Mouse (Mus musculus) heart, postnatal 4 days (tissue): Measurements from ENCODE around the gene Timp3. TPM values are rescaled to one million over a fixed set of nuclear protein-coding genes. Genes with fewer than 3 reads are reported as not detected.
"Not testable (repeated sequence)": the region's sequence is repeated elsewhere in the genome, so short reads cannot be mapped to it uniquely, and the experiment has no call there.

Experiments
- DNase-seq: peaks from one replicate; pipeline ENCODE4 v3.0.0; 2021
- total RNA-seq, 2 experiments: library from RNA; stranded (reverse); gene quantifications; 2 replicates each; pipeline ENCODE4 v1.2.3; 2021

The Timp3 gene
- total RNA-seq, 2 experiments from 2014 or later = 139 to 143 TPM

DNA sequence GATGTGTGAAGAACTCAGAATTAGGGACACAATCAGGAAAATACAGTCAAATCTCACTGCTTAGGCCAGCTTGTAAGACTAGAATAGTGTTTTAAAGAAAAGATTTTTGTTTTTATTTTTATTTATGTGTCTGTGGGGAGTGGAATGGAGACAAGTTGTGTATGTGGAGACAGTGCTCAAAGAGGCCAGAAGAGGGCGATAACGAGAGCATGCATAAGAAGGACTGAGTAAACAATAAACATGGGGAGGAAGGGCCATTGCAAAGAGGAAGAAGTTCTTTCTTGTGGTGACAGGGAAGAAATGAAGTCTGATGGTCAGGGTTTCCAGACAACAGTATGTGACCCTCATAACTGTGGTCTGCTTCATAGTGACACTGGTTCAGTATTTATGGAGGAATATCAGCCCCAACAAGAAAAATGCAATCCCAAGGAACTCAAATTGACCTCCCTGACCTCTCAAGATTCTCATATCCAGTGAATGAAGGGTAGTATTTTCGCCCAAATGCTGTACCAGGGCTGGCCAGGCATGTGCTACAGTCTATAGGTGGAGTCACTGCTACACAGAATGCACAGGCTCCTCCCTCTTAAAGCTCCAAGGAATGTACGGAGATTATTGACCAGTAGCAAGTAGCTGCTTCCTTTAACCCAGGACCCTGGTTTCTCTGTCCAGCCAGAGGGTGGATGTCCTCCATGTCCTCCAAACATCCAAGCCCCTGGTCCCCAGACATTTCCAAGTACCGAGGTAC, 56.8 kb downstream of the Timp3 start:
- peak; percentile 43 for DNase-seq

DNA sequence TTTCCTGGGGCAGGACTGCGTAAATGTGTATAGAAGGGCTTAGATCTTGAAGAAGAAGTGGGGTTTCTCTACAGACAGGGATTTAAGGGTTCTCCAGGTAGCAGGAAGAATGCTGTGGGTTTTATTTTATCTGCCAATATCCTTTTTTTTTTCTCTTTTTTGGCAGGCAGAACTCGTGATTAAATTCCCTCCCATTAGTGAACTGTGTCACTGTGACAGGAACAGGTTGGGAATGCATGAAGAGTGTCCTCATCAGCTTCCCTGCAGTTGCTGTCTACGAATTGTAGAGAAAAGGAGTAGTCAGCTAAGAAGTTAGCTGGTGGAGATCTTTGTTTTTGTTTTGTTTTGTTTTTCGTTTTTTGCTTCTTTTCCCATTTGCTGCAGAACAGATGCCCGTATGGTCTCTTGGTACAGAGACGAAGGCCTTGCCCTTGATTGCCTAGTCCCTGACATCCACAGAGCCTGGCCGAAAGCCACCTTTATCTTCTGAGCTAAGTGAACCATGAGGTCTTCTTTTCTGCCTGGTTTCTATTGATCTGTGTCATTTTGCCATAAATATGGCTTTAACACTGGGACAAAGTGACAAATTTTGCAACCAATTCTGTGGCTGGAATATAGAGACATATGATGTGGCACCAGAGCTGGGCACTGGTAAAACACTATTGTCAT, 58.3 kb downstream of the Timp3 start:
- no peak for DNase-seq

GRCm38 (mm10) chr10:86359208-86359607, 59.0 kb downstream of the Timp3 start:
- no peak for DNase-seq

DNA sequence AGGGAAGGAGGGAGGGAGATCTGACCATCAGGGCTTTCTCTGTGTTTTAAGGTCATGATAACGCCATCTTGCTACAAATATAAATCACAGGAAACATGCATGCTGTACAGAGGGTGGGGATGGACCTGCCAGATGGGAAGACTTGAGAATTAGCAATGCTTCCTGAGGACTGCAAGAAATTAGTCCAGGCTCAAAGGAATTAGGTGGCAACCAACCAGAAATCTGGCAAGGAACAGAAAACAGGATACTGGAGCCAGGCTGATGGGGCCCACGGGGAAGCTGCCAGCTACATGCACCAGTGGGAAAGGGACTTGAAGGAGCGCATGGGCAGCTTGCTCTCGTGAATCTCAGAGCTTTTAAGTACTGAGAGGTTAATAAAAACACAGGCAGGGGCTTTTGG, 59.5 kb downstream of the Timp3 start:
- no peak for DNase-seq

- DNase-seq = no peak
These were observed 63.6 kb downstream of the Timp3 start for GRCm38 (mm10) chr10:86363669-86364309.

- peak; percentile 83 for DNase-seq
These were observed 65.5 kb downstream of the Timp3 start for GRCm38 (mm10) chr10:86365632-86366092.

GRCm38 (mm10) chr10:86367346-86367745, 67.2 kb downstream of the Timp3 start:
- DNase-seq = no peak

- DNase-seq = peak; percentile 41
These were observed 68.6 kb downstream of the Timp3 start for GRCm38 (mm10) chr10:86368811-86369210.

DNA sequence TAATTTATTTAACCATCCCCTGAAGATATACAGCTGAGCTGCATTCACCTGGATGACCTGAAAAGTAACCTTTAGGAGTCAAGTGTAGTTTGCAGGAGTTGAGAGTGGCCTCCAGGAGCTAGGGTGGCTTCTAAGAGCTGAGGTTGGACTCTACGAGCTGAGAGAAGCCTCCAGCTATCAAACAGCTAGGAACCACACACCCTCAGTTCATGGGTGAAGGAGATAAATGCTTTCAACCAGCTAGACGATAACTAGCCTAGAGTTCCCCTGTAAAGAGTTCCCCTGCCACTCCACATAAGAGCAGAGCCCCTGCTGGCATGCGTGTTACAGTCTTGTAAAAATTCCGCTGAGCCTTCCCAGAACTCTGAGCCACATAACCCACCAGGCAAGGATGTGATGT, 69.2 kb downstream of the Timp3 start:
- DNase-seq = no peak

- DNase-seq = no peak
These were observed 71.4 kb downstream of the Timp3 start for GRCm38 (mm10) chr10:86371561-86371960.

GRCm38 (mm10) chr10:86374061-86374460, 73.9 kb downstream of the Timp3 start:
- DNase-seq = no peak

DNA sequence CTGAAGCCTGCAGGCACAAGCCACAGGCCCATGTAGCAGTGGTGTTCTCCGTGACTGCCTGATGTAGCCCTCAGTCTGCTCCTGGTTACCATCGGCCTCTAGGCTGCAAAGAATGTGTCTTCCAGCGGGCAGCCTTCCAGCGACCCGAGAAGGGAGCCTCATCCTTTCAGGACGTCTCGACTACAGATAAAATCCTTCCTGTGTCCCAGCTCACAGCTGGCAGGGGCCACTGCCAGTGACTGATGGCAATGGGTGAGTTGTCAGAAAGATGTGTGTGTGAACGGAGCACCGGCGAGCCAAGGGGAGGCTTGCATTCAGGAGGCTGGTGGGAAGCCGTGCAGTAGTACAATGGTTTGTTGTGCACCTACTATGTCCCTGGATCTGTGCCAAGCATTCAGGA, 75.7 kb downstream of the Timp3 start:
- DNase-seq = no peak

GRCm38 (mm10) chr10:86376392-86377185, 76.4 kb downstream of the Timp3 start:
- DNase-seq = no peak

DNA sequence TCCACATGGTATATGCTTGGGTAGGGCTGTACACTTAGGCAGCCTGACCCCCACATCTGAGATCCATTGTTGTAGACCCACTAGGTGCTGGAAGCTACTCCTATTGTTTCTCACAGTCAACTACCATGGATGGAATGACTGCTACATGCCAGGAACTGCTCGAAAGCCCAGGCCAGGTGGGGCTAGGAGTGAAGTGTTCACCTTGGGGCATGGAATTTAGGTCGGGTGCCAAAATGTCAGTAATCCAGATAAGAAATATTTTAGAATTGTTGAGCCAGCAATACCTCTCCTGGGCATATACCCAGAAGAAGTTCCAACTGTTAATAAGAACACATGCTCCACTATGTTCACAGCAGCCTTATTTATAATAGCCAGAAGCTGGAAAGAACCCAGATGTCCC, 78.6 kb downstream of the Timp3 start:
- DNase-seq = not testable (repeated sequence)

DNA sequence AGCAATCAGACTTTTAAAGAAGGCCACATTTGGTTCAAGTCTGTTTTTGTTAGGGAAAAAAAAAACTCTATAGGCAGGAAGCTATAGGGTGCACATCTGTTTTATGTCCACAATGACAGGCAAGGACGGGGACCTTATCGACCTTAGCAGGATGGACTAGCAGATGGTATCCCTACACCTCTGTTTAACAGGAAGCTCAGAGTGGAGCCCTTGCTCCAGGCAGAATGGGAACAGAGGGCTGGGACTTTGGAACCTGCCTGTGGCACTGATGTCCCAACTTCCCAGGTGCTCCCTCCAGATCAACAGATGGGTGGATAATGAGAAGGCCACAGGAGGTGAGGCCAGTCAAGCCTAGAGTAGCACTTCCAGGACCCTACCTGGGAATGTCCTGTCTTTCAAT, 80.5 kb downstream of the Timp3 start:
- no peak for DNase-seq

DNA sequence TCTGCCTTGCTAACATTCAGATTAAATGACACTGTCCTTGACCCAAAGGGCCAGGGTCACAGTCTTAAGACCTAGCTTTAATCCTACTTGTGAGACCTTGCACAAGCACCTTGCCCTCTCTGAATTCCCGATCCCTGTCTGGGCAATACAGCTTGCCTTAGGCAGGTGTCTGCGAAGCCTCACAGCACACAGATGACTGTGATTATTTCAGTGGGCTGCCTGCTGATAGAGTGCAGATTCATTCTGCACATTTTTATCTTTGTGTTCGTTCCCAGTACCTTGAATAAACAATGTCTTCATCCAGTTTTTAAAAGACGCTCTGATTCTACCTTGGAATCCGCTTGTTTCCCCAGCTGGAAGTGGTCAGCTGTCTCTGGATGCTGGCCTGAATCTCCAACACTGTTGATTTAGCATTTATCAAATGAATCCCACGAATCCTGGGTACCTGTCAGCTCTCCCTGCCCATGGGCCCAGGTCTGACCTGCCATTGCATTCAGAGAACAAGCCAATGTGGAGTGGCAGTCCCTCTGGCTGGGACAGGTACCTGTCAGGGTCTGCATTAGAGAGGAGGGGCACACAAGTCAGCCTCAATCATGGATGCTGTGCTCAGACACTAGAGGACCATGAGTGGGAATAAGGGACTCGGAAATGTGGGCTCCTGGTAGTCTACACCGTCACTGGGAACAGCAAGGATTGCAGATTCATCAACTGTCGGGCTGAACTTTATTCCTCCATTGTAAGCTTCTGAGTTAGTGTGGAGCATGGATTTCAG, 81.2 kb downstream of the Timp3 start:
- no peak for DNase-seq

DNA sequence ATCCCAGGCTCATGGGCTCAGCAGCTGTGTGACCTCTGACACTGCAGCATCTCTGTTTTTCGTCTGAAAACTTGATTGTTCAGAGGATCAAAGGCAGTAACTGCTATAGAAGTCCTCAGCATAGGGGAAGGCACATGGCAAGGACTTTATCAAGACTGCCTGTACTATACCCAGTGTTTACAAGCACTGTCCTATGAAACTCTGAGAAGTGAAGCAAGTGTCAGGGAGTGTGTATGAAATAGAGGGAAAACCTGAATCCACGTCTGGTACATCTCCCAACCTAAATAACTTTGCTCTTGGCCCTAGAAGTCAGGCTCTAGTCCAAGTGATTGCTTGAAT, 81.7 kb downstream of the Timp3 start:
- DNase-seq = no peak

DNA sequence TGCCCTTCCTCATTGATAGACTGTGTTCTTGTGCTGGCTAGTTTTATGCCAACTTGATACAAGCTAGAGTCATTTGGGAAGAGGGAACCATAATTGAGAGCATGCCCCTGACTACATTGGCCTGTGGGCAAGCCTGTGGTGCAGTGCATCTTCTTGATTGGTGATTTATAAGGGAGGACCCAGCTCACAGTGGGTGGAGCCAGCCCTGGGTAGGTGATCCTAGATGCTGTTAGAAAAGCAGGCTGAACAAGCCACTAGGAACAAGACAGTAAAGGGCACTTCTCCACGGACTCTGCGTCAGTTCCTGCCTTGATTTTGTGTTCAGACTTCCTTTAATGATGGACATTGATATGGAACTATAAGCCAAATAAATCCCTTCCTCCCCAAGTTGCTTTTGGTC, 84.5 kb downstream of the Timp3 start:
- DNase-seq = no peak

GRCm38 (mm10) chr10:86385656-86386055, 85.5 kb downstream of the Timp3 start:
- no peak for DNase-seq

GRCm38 (mm10) chr10:86386232-86386631, 86.1 kb downstream of the Timp3 start:
- DNase-seq = no peak

DNA sequence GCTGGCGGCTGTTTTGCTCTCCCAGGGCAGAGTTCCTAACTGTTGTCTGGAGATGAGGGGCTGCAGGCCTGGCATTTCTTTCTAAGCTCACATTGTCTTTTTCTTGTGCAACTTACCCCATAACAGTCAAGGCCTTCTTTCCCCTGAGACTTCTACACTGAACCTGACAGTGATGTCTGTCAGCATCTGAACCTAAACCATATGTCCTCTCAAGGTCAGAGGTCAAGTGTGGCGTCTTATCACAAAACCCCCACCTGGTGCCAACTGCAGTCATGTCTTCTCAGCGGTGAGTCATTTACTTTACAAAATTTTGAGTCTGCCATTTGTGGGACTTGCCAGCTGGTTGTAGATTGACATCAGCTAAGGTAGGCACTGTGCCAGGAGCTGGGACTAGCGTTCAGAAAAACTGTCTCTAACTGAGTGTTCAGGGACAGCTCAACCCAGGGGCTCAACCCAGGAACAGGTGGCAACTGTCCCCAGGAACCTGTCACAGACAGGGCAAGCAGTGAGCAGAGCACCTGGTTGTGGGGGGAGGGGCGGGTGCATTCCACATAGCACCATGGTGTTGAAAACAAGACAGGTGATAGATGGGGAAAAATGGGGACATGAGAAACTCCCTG, 87.8 kb downstream of the Timp3 start:
- no peak for DNase-seq

- DNase-seq = no peak
These were observed 88.6 kb downstream of the Timp3 start for GRCm38 (mm10) chr10:86388803-86389202.
